Mouse (Mus musculus): ENCODE measurements around the gene Rgs3. TPM values are rescaled to one million over a fixed set of nuclear protein-coding genes. Genes with fewer than 3 reads are reported as not detected.
"Not testable (repeated sequence)": the region's sequence is repeated elsewhere in the genome, so short reads cannot be mapped to it uniquely, and the experiment has no call there.

The Rgs3 gene
- polyA plus RNA-seq, 1 experiment, result 43.1 TPM

DNA sequence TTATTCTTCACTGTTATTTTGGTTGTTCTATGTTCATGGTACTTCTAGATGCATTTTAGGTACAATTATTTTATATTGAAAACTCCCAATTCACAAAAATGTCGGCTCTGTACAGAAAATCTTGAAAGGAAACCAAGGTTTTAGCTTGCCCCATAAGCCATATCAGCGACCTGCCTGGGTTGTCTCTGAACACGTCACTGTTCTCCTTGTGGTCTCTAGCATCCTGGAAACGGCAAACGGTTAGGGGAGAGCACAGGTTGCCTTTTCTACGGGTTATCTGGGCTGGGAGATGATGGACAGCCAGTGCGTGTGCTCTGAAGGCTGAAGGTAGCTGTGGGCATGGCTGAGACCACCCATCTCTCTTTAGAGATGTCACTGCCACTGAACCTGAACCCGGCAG, 27.4 kb downstream of the Rgs3 start:
- no peak overlapping the region for H3K4me3 ChIP-seq (ENCODE audit: insufficient read depth, low read depth, low read length)
- WGBS, result 90% methylated on average over 8 of the region's 8 CpGs
- TF ChIP-seq POLR2A (IDR thresholded peaks at IDR 0.05; ENCODE audit: low read depth, low read length), result no peak
- no peak for TF ChIP-seq CTCF (conservative IDR thresholded peaks at IDR 0.05; ENCODE audit: insufficient read depth, insufficient read length, low read depth, low read length)
- no peaks in the 10 kb centered on the region for H3K36me3 ChIP-seq (ENCODE audit: control insufficient read depth, insufficient read depth, low read length)
- DNase-seq, result no peak
- no peaks in the 10 kb centered on the region for H3K4me1 ChIP-seq (ENCODE audit: control insufficient read depth, insufficient read depth, low read length)
- no peak overlapping the region for H3K27ac ChIP-seq (ENCODE audit: insufficient read depth, low read depth, low read length)
- no peaks in the 10 kb centered on the region for H3K27me3 ChIP-seq (replicated peaks; ENCODE audit: control insufficient read depth, insufficient read depth, low read length)

DNA sequence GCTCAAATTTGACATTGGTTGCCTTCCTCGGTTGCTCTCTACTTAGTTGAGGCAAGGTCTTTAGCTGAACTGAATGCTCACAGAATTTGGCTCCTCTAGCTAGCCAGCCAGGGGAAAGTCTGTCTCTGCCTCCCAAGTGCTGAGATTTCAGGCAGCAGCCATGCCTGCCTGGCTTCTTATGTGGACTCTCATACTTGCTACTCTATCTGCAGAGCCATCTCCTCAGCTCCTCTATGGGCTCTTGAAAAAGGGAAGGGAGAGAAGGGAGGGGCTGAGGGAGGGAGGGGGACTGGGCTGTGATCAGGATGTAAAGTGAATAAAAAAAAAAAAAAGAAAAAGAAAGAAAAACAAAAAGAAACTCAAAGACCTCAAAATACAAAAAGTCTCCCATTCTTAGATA, 31.2 kb downstream of the Rgs3 start:
- no peak for DNase-seq
- WGBS, result 92% methylated on average over 1 of the region's 1 CpGs
- TF ChIP-seq POLR2A (IDR thresholded peaks at IDR 0.05; ENCODE audit: low read depth, low read length) (no peak), CTCF (conservative IDR thresholded peaks at IDR 0.05; ENCODE audit: insufficient read depth, insufficient read length, low read depth, low read length) (no peak)
- Histone ChIP-seq H3K4me3 (ENCODE audit: insufficient read depth, low read depth, low read length) (no peak overlapping the region), H3K27me3 (replicated peaks; ENCODE audit: control insufficient read depth, insufficient read depth, low read length) (no peaks in the 10 kb centered on the region), H3K27ac (ENCODE audit: insufficient read depth, low read depth, low read length) (no peak overlapping the region), H3K4me1 (ENCODE audit: control insufficient read depth, insufficient read depth, low read length) (no peaks in the 10 kb centered on the region), H3K36me3 (ENCODE audit: control insufficient read depth, insufficient read depth, low read length) (no peaks in the 10 kb centered on the region)

DNA sequence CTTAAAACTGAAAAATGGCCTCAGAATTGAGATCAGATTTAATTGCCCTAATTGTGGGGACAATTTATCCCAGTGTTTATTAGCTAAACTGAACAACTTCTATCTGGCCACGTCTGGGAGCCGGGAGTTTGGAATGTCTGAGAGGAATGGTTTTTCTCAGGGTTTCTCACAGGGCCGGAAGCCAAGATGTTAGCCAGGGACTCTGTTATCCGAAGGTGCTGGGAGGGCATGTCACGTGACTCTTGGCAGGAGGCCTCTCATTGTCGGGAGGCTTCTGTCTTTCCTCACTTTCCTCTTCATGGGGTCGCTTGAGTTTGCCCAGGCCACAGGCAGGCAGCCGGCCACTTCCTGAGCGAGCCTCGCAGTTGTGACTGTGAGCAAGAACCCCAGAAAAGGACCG, 31.7 kb downstream of the Rgs3 start:
- Histone ChIP-seq H3K27me3 (replicated peaks; ENCODE audit: control insufficient read depth, insufficient read depth, low read length) (no peaks in the 10 kb centered on the region), H3K27ac (ENCODE audit: insufficient read depth, low read depth, low read length) (no peak overlapping the region), H3K4me1 (ENCODE audit: control insufficient read depth, insufficient read depth, low read length) (no peaks in the 10 kb centered on the region), H3K36me3 (ENCODE audit: control insufficient read depth, insufficient read depth, low read length) (no peaks in the 10 kb centered on the region), H3K4me3 (ENCODE audit: insufficient read depth, low read depth, low read length) (no peak overlapping the region)
- DNase-seq, result peak; percentile 69
- TF ChIP-seq CTCF (conservative IDR thresholded peaks at IDR 0.05; ENCODE audit: insufficient read depth, insufficient read length, low read depth, low read length), result no peak
- no peak for TF ChIP-seq POLR2A (IDR thresholded peaks at IDR 0.05; ENCODE audit: low read depth, low read length)
- 32% methylated on average over 11 of the region's 11 CpGs for WGBS

DNA sequence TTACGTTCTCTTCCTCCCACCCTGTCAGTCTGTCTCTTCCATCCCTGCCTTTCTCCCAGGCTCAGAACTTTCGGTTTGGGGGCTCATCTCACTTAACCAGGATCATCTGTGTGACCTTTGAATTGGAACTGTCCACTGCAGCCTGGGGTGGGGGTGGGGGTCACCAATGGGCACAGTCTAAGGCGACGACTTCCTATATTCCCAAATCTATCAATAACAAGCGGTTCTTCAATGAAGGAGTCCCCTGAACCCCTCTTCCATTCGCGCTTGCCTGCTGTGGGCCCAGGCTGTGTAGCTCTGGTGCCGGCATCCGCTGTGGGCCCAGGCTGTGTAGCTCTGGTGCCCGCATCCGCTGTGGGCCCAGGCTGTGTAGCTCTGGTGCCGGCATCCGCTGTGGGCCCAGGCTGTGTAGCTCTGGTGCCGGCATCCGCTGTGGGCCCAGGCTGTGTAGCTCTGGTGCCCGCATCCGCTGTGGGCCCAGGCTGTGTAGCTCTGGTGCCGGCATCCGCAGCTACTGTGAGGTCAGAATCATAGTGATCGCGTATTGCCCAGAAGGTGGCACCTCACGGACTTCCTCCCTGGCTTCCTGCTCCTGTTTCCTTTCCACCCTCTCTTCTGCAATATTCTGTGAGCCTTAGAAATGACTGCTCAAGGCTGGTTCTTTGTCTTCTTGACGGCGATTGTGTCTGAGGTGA, 34.0 kb downstream of the Rgs3 start:
- not testable (repeated sequence) for DNase-seq; H3K4me3 ChIP-seq (ENCODE audit: insufficient read depth, low read depth, low read length); H3K4me1 ChIP-seq (ENCODE audit: control insufficient read depth, insufficient read depth, low read length); H3K36me3 ChIP-seq (ENCODE audit: control insufficient read depth, insufficient read depth, low read length); H3K27me3 ChIP-seq (replicated peaks; ENCODE audit: control insufficient read depth, insufficient read depth, low read length); H3K27ac ChIP-seq (ENCODE audit: insufficient read depth, low read depth, low read length)
- WGBS, result 88% methylated on average over 24 of the region's 24 CpGs

DNA sequence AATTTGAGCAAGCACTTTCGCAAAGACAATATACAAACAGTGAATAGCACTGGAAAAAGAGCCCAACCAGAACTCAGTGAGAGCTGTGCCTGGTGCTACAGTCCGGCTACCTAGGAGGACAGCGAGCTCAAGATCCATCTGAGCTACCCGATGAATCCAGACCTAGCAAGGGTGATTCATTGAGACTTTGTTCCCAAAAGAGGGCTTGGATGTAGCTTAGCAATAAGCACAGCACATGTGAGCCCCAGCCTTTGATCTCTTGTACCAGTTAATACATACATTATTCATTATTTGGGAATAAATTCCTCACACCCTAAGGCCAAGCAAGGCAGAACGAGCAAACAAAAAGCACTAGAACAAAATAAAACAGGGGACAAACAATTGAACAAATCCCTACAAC, 34.8 kb downstream of the Rgs3 start:
- Histone ChIP-seq H3K4me1 (ENCODE audit: control insufficient read depth, insufficient read depth, low read length) (no peaks in the 10 kb centered on the region), H3K36me3 (ENCODE audit: control insufficient read depth, insufficient read depth, low read length) (no peaks in the 10 kb centered on the region), H3K4me3 (ENCODE audit: insufficient read depth, low read depth, low read length) (no peak overlapping the region), H3K27me3 (replicated peaks; ENCODE audit: control insufficient read depth, insufficient read depth, low read length) (no peaks in the 10 kb centered on the region), H3K27ac (ENCODE audit: insufficient read depth, low read depth, low read length) (no peak overlapping the region)
- TF ChIP-seq POLR2A (IDR thresholded peaks at IDR 0.05; ENCODE audit: low read depth, low read length) (no peak), CTCF (conservative IDR thresholded peaks at IDR 0.05; ENCODE audit: insufficient read depth, insufficient read length, low read depth, low read length) (no peak)
- no peak for DNase-seq
- WGBS, result 86% methylated on average over 5 of the region's 5 CpGs

DNA sequence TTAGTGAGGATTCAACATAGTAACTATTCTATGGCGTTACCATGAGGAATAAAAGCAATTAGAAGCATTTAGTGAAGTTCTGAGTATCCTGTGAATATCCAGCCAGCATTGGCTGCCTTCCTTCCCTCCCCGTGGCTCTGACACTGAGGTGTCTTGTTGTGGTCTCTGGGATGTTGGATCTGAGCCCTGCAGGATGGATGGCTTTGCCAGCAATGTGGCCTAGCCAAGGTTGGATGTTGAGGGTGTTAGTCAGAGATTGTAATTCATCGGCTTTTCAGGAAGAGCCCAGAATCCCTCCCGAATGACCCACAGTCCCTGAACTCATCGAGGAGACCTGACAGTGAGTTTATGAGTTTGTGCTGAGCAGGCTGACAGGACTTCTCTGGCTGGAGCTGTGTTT, 36.4 kb downstream of the Rgs3 start:
- TF ChIP-seq POLR2A (IDR thresholded peaks at IDR 0.05; ENCODE audit: low read depth, low read length) (no peak), CTCF (conservative IDR thresholded peaks at IDR 0.05; ENCODE audit: insufficient read depth, insufficient read length, low read depth, low read length) (no peak)
- H3K27me3 ChIP-seq (replicated peaks; ENCODE audit: control insufficient read depth, insufficient read depth, low read length), result no peaks in the 10 kb centered on the region
- H3K36me3 ChIP-seq (ENCODE audit: control insufficient read depth, insufficient read depth, low read length), result no peaks in the 10 kb centered on the region
- DNase-seq, result peak; percentile 81
- H3K4me1 ChIP-seq (ENCODE audit: control insufficient read depth, insufficient read depth, low read length), result no peaks in the 10 kb centered on the region
- H3K4me3 ChIP-seq (ENCODE audit: insufficient read depth, low read depth, low read length), result no peak overlapping the region
- 52% methylated on average over 5 of the region's 5 CpGs for WGBS
- H3K27ac ChIP-seq (ENCODE audit: insufficient read depth, low read depth, low read length), result no peak overlapping the region

DNA sequence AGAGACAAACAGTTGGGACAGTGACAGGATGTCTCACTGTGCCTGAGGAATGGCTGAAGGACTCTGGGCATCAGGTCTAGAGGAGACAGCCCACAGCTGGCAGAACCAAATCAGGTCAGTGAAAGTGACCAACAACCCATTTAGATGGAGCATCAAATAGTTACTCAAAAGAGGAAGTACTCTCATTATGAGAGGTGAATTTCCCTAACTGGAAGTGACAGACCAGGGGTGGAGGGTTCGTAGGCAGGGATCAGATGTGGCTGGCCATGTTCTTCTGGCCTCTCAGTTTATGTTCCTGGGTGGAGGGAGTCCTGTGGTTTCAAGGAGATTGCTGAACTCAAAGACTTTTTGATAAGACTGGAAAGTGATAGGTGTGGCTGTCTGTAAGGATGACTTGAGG, 40.9 kb downstream of the Rgs3 start:
- no peak for TF ChIP-seq POLR2A (IDR thresholded peaks at IDR 0.05; ENCODE audit: low read depth, low read length)
- no peak for TF ChIP-seq CTCF (conservative IDR thresholded peaks at IDR 0.05; ENCODE audit: insufficient read depth, insufficient read length, low read depth, low read length)
- no peak overlapping the region for H3K4me3 ChIP-seq (ENCODE audit: insufficient read depth, low read depth, low read length)
- WGBS, result 85% methylated on average over 1 of the region's 1 CpGs

More for the DNA sequence above, 40.9 kb downstream of the Rgs3 start:
- Histone ChIP-seq H3K36me3 (ENCODE audit: control insufficient read depth, insufficient read depth, low read length) (no peaks in the 10 kb centered on the region), H3K4me1 (ENCODE audit: control insufficient read depth, insufficient read depth, low read length) (no peaks in the 10 kb centered on the region), H3K27ac (ENCODE audit: insufficient read depth, low read depth, low read length) (no peak overlapping the region), H3K27me3 (replicated peaks; ENCODE audit: control insufficient read depth, insufficient read depth, low read length) (no peaks in the 10 kb centered on the region)
- DNase-seq, result no peak

Data from kidney, adult 2 months (tissue).